Mouse (Mus musculus): Measurements from ENCODE around the gene Evi5. TPM values are rescaled to one million over a fixed set of nuclear protein-coding genes. Genes with fewer than 3 reads are reported as not detected.

Evi5 gene
- polyA plus RNA-seq, 1 experiment from 2014 or later, result 48.3 TPM

GRCm38 (mm10) chr5:107866127-107867126, 8.5 kb downstream of the Evi5 start:
- no peak for DNase-seq (ENCODE audit: low spot score)
- Histone ChIP-seq H3K4me2 (peak overlapping the region; percentile 72), H3K4me3 (ENCODE audit: low read depth, low read length) (peak overlapping the region; percentile 22), H3K27ac (ENCODE audit: low read depth, low read length) (peak overlapping the region; percentile 80), H3K27me3 (replicated peaks; ENCODE audit: control insufficient read depth, insufficient read depth, low read length) (peaks cover 3% of the 10 kb centered on the region; the same call in 1 of the 2 replicates), H3K4me1 (replicated peaks; ENCODE audit: control insufficient read depth, insufficient read depth, low read length) (peaks cover 38% of the 10 kb centered on the region), H3K9ac (ENCODE audit: low read depth, low read length) (peak overlapping the region; percentile 58; the same call in 1 of the 2 replicates), H3K36me3 (ENCODE audit: control insufficient read depth, insufficient read depth, low read length) (no peaks in the 10 kb centered on the region), H3K9me3 (ENCODE audit: control insufficient read depth, low read length) (no peaks in the 10 kb centered on the region)
- 18% methylated on average over 2 of the region's 2 CpGs for WGBS
- no peak for ATAC-seq (replicated peaks; ENCODE audit: low FRiP score)

DNA sequence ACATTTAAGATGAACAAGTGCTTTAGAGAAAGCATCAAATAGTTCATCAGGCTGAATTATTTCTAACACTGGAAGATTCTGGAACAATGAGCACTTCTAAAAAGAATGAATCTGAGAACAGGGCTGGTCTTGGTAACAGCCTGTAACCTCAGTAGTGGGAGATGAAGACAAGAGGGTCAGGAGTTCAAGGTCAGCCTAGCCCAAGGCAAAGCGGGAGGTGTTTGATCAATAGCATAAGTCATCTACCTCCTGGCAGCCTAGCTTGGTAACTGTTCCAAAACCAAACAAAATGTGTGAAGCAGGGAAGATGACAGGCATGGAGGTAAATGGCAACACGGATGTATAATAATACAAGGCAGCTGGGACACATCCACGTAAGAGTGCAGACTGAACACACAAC, 10.9 kb downstream of the Evi5 start:
- H3K36me3 ChIP-seq (ENCODE audit: control insufficient read depth, insufficient read depth, low read length), result no peaks in the 10 kb centered on the region
- no peak overlapping the region for H3K4me3 ChIP-seq (ENCODE audit: low read depth, low read length)
- peaks cover 33% of the 10 kb centered on the region for H3K4me1 ChIP-seq (replicated peaks; ENCODE audit: control insufficient read depth, insufficient read depth, low read length)
- no peak overlapping the region for H3K27ac ChIP-seq (ENCODE audit: low read depth, low read length)
- no peak for ATAC-seq (replicated peaks; ENCODE audit: low FRiP score)
- H3K27me3 ChIP-seq (replicated peaks; ENCODE audit: control insufficient read depth, insufficient read depth, low read length), result no peaks in the 10 kb centered on the region
- no peak overlapping the region for H3K4me2 ChIP-seq
- no peaks in the 10 kb centered on the region for H3K9me3 ChIP-seq (ENCODE audit: control insufficient read depth, low read length)
- H3K9ac ChIP-seq (ENCODE audit: low read depth, low read length), result no peak overlapping the region
- WGBS, result 85% methylated on average over 3 of the region's 3 CpGs
- DNase-seq (ENCODE audit: low spot score), result no peak

- 44% methylated on average over 2 of the region's 2 CpGs for WGBS
- no peak for ATAC-seq (replicated peaks; ENCODE audit: low FRiP score)
- H3K27ac ChIP-seq (ENCODE audit: low read depth, low read length), result no peak overlapping the region
- H3K4me3 ChIP-seq (ENCODE audit: low read depth, low read length), result no peak overlapping the region
- no peak overlapping the region for H3K4me2 ChIP-seq
- H3K36me3 ChIP-seq (ENCODE audit: control insufficient read depth, insufficient read depth, low read length), result no peaks in the 10 kb centered on the region
- no peaks in the 10 kb centered on the region for H3K9me3 ChIP-seq (ENCODE audit: control insufficient read depth, low read length)
- H3K4me1 ChIP-seq (replicated peaks; ENCODE audit: control insufficient read depth, insufficient read depth, low read length), result peaks cover 18% of the 10 kb centered on the region
- no peak overlapping the region for H3K9ac ChIP-seq (ENCODE audit: low read depth, low read length)
- DNase-seq (ENCODE audit: low spot score), result no peak
- no peaks in the 10 kb centered on the region for H3K27me3 ChIP-seq (replicated peaks; ENCODE audit: control insufficient read depth, insufficient read depth, low read length)
These were observed 15.9 kb downstream of the Evi5 start for GRCm38 (mm10) chr5:107858963-107859362.

- Histone ChIP-seq H3K4me3 (ENCODE audit: low read depth, low read length) (no peak overlapping the region), H3K4me1 (replicated peaks; ENCODE audit: control insufficient read depth, insufficient read depth, low read length) (peaks cover 22% of the 10 kb centered on the region), H3K4me2 (no peak overlapping the region), H3K9ac (ENCODE audit: low read depth, low read length) (no peak overlapping the region), H3K27me3 (replicated peaks; ENCODE audit: control insufficient read depth, insufficient read depth, low read length) (no peaks in the 10 kb centered on the region), H3K9me3 (ENCODE audit: control insufficient read depth, low read length) (no peaks in the 10 kb centered on the region), H3K27ac (ENCODE audit: low read depth, low read length) (no peak overlapping the region), H3K36me3 (ENCODE audit: control insufficient read depth, insufficient read depth, low read length) (no peaks in the 10 kb centered on the region)
- DNase-seq (ENCODE audit: low spot score), result no peak
- ATAC-seq (replicated peaks; ENCODE audit: low FRiP score), result no peak
- 33% methylated on average over 2 of the region's 2 CpGs for WGBS
These were observed 19.4 kb downstream of the Evi5 start for GRCm38 (mm10) chr5:107855546-107855945.

DNA sequence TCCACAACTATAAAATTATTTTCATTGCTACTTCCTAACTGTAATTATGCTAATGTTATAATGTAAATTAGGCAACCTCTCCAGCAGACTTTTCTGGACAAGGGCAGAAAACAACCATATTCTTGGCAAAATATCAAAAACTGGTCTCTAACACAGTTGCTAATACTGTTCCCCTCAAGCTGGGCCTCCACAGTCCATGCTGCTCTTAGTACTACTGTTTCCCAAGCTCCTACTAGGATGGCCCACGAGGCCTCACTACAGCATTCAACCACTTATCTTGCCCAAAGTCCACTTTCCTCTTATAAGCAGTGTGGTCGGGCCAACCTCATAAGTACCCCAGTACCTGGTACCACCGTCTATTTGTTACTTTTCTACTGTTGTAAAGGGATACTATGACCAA, 20.4 kb downstream of the Evi5 start:
- H3K4me3 ChIP-seq (ENCODE audit: low read depth, low read length), result no peak overlapping the region
- H3K9me3 ChIP-seq (ENCODE audit: control insufficient read depth, low read length), result peaks cover 3% of the 10 kb centered on the region; the same call in 1 of the 2 replicates
- H3K9ac ChIP-seq (ENCODE audit: low read depth, low read length), result no peak overlapping the region
- no peaks in the 10 kb centered on the region for H3K36me3 ChIP-seq (ENCODE audit: control insufficient read depth, insufficient read depth, low read length)
- DNase-seq (ENCODE audit: low spot score), result no peak
- no peak overlapping the region for H3K27ac ChIP-seq (ENCODE audit: low read depth, low read length)
- WGBS, result 57% methylated on average over 3 of the region's 3 CpGs
- H3K4me1 ChIP-seq (replicated peaks; ENCODE audit: control insufficient read depth, insufficient read depth, low read length), result peaks cover 22% of the 10 kb centered on the region
- no peak overlapping the region for H3K4me2 ChIP-seq
- ATAC-seq (replicated peaks; ENCODE audit: low FRiP score), result no peak
- no peaks in the 10 kb centered on the region for H3K27me3 ChIP-seq (replicated peaks; ENCODE audit: control insufficient read depth, insufficient read depth, low read length)

- ATAC-seq (replicated peaks; ENCODE audit: low FRiP score) (no peak; the same call in 1 of the 2 replicates), DNase-seq (ENCODE audit: low spot score) (no peak)
- WGBS, result 31% methylated on average over 6 of the region's 6 CpGs
- Histone ChIP-seq H3K4me1 (replicated peaks; ENCODE audit: control insufficient read depth, insufficient read depth, low read length) (peaks cover 22% of the 10 kb centered on the region), H3K9me3 (ENCODE audit: control insufficient read depth, low read length) (peaks cover 3% of the 10 kb centered on the region; the same call in 1 of the 2 replicates), H3K9ac (ENCODE audit: low read depth, low read length) (no peak overlapping the region), H3K27me3 (replicated peaks; ENCODE audit: control insufficient read depth, insufficient read depth, low read length) (no peaks in the 10 kb centered on the region), H3K4me3 (ENCODE audit: low read depth, low read length) (no peak overlapping the region), H3K36me3 (ENCODE audit: control insufficient read depth, insufficient read depth, low read length) (no peaks in the 10 kb centered on the region), H3K27ac (ENCODE audit: low read depth, low read length) (peak overlapping the region; percentile 36; the same call in 1 of the 2 replicates), H3K4me2 (no peak overlapping the region)
These were observed 21.1 kb downstream of the Evi5 start for GRCm38 (mm10) chr5:107853807-107854206.

DNA sequence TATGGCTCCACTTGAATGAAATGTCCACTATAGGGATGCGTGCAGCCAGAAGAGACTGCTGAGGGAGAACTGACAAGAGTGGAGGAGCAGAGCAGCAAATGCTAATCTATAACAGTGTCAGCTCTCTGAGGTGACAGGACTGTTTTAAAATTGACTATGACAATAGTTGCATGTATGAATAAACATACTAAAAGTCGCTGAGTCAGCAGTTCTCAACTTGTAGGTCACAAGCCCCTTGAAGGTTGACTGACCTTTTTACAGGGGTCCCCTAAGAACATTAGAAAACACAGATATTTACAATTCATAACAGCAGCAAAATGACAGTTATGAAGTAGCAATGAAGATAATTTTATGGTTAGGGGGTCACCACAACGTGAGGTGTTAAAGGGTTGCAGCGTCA, 25.9 kb downstream of the Evi5 start:
- Histone ChIP-seq H3K4me2 (no peak overlapping the region), H3K36me3 (ENCODE audit: control insufficient read depth, insufficient read depth, low read length) (no peaks in the 10 kb centered on the region), H3K9me3 (ENCODE audit: control insufficient read depth, low read length) (peaks cover 3% of the 10 kb centered on the region; the same call in 1 of the 2 replicates), H3K27me3 (replicated peaks; ENCODE audit: control insufficient read depth, insufficient read depth, low read length) (no peaks in the 10 kb centered on the region), H3K4me1 (replicated peaks; ENCODE audit: control insufficient read depth, insufficient read depth, low read length) (peaks cover 11% of the 10 kb centered on the region), H3K9ac (ENCODE audit: low read depth, low read length) (no peak overlapping the region), H3K4me3 (ENCODE audit: low read depth, low read length) (no peak overlapping the region), H3K27ac (ENCODE audit: low read depth, low read length) (no peak overlapping the region)
- 82% methylated on average over 4 of the region's 4 CpGs for WGBS
- ATAC-seq (replicated peaks; ENCODE audit: low FRiP score) (no peak), DNase-seq (ENCODE audit: low spot score) (no peak)

DNA sequence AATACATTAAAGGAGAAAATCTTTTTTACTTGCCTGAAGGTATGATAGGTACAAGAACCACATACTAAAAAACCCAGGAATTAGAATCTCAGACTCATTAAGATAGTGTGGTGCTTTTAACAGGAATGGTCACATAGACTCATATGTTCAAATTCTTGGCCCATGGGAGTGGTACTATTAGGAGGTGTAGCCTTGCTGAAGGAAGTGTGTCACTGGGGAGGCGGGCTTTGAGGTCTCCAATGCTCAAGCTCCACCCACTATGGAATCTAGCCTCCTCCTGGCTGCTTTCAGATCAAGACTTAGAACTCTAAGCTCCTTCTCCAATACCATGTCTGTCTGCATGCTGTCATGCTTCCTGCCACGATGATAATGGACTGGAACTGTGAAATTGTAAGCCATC, 27.1 kb downstream of the Evi5 start:
- Histone ChIP-seq H3K36me3 (ENCODE audit: control insufficient read depth, insufficient read depth, low read length) (no peaks in the 10 kb centered on the region), H3K9me3 (ENCODE audit: control insufficient read depth, low read length) (peaks cover 3% of the 10 kb centered on the region; the same call in 1 of the 2 replicates), H3K4me2 (no peak overlapping the region), H3K9ac (ENCODE audit: low read depth, low read length) (no peak overlapping the region), H3K27me3 (replicated peaks; ENCODE audit: control insufficient read depth, insufficient read depth, low read length) (no peaks in the 10 kb centered on the region), H3K27ac (ENCODE audit: low read depth, low read length) (no peak overlapping the region), H3K4me1 (replicated peaks; ENCODE audit: control insufficient read depth, insufficient read depth, low read length) (peaks cover 2% of the 10 kb centered on the region; the same call in 1 of the 2 replicates), H3K4me3 (ENCODE audit: low read depth, low read length) (no peak overlapping the region)
- no peak for ATAC-seq (replicated peaks; ENCODE audit: low FRiP score)
- 79% methylated on average over 2 of the region's 2 CpGs for WGBS
- no peak for DNase-seq (ENCODE audit: low spot score)
